Mouse (Mus musculus): ENCODE results near the gene Ccdc50.

DNA sequence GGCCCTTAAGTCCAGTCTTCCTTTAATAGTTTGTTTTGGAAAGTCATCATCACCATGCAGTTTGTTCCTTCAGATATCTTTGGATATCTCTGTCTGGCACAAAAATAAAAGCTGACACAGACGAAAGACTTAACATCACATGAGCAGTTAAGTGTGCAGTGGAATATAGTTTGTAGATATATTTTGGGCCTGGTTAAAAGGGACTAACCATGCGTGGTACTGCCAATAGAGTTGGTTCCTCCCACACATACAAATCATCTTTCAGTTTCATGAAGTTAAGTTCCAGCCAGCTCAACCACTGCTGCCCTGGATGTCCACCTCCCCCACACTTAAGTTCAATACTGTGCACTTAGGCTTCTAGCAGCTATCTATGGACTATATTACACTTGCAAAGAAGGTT lies 34.2 kb upstream of the Ccdc50 start:
- TF ChIP-seq CTCF (IDR thresholded peaks at IDR 0.05; ENCODE audit: borderline replicate concordance, insufficient read depth, low read depth, low read length) (no peak), POLR2A (IDR thresholded peaks at IDR 0.05; ENCODE audit: borderline replicate concordance, insufficient read depth, low read length) (no peak)
